Mouse (Mus musculus): ENCODE measurements around the gene Dusp2. TPM values are rescaled to one million over a fixed set of nuclear protein-coding genes. Genes with fewer than 3 reads are reported as not detected.

Dusp2 gene
- polyA plus RNA-seq, 1 experiment from 2014 or later = 6.1 TPM

- 29% methylated on average over 3 of the region's 3 CpGs for WGBS
- no peaks in the 10 kb centered on the region for H3K36me3 ChIP-seq (ENCODE audit: control insufficient read depth, insufficient read depth, low read length)
- H3K9me3 ChIP-seq (ENCODE audit: control insufficient read depth, low read length) = no peaks in the 10 kb centered on the region
- H3K9ac ChIP-seq (ENCODE audit: low read length) = no peak overlapping the region
- ATAC-seq (ENCODE audit: low read depth) = no peak
- H3K4me2 ChIP-seq (ENCODE audit: low read depth, low read length) = no peak overlapping the region
- H3K4me1 ChIP-seq (replicated peaks; ENCODE audit: control insufficient read depth, insufficient read depth, low read length) = no peaks in the 10 kb centered on the region
- no peak overlapping the region for H3K27ac ChIP-seq (ENCODE audit: low read length)
- no peaks in the 10 kb centered on the region for H3K27me3 ChIP-seq (ENCODE audit: control insufficient read depth, insufficient read depth, low read depth, low read length)
- H3K4me3 ChIP-seq (ENCODE audit: low read length) = no peak overlapping the region
Observed at GRCm38 (mm10) chr2:127307179-127307578, 28.8 kb upstream of the Dusp2 start.

- Histone ChIP-seq H3K9me3 (ENCODE audit: control insufficient read depth, low read length) (no peaks in the 10 kb centered on the region), H3K27me3 (ENCODE audit: control insufficient read depth, insufficient read depth, low read depth, low read length) (no peaks in the 10 kb centered on the region), H3K4me3 (ENCODE audit: low read length) (no peak overlapping the region), H3K4me2 (ENCODE audit: low read depth, low read length) (no peak overlapping the region), H3K4me1 (replicated peaks; ENCODE audit: control insufficient read depth, insufficient read depth, low read length) (no peaks in the 10 kb centered on the region), H3K27ac (ENCODE audit: low read length) (no peak overlapping the region), H3K9ac (ENCODE audit: low read length) (no peak overlapping the region), H3K36me3 (ENCODE audit: control insufficient read depth, insufficient read depth, low read length) (no peaks in the 10 kb centered on the region)
- WGBS = 90% methylated on average over 2 of the region's 2 CpGs
- ATAC-seq (ENCODE audit: low read depth) = no peak
Observed at GRCm38 (mm10) chr2:127308660-127309059, 27.3 kb upstream of the Dusp2 start.

- H3K4me1 ChIP-seq (replicated peaks; ENCODE audit: control insufficient read depth, insufficient read depth, low read length) = no peaks in the 10 kb centered on the region
- H3K9ac ChIP-seq (ENCODE audit: low read length) = no peak overlapping the region
- no peak overlapping the region for H3K4me2 ChIP-seq (ENCODE audit: low read depth, low read length)
- H3K27me3 ChIP-seq (ENCODE audit: control insufficient read depth, insufficient read depth, low read depth, low read length) = no peaks in the 10 kb centered on the region
- H3K9me3 ChIP-seq (ENCODE audit: control insufficient read depth, low read length) = no peaks in the 10 kb centered on the region
- H3K4me3 ChIP-seq (ENCODE audit: low read length) = no peak overlapping the region
- no peak for ATAC-seq (ENCODE audit: low read depth)
- no peaks in the 10 kb centered on the region for H3K36me3 ChIP-seq (ENCODE audit: control insufficient read depth, insufficient read depth, low read length)
- WGBS = 39% methylated on average over 2 of the region's 2 CpGs
- no peak overlapping the region for H3K27ac ChIP-seq (ENCODE audit: low read length)
Observed at GRCm38 (mm10) chr2:127310246-127310645, 25.7 kb upstream of the Dusp2 start.

- Histone ChIP-seq H3K4me2 (ENCODE audit: low read depth, low read length) (no peak overlapping the region), H3K4me1 (replicated peaks; ENCODE audit: control insufficient read depth, insufficient read depth, low read length) (no peaks in the 10 kb centered on the region), H3K27me3 (ENCODE audit: control insufficient read depth, insufficient read depth, low read depth, low read length) (no peaks in the 10 kb centered on the region), H3K9ac (ENCODE audit: low read length) (no peak overlapping the region), H3K9me3 (ENCODE audit: control insufficient read depth, low read length) (no peaks in the 10 kb centered on the region), H3K36me3 (ENCODE audit: control insufficient read depth, insufficient read depth, low read length) (no peaks in the 10 kb centered on the region), H3K27ac (ENCODE audit: low read length) (no peak overlapping the region), H3K4me3 (ENCODE audit: low read length) (no peak overlapping the region)
- WGBS = 88% methylated on average over 7 of the region's 7 CpGs
- no peak for ATAC-seq (ENCODE audit: low read depth)
Observed at GRCm38 (mm10) chr2:127310685-127311084, 25.3 kb upstream of the Dusp2 start.

DNA sequence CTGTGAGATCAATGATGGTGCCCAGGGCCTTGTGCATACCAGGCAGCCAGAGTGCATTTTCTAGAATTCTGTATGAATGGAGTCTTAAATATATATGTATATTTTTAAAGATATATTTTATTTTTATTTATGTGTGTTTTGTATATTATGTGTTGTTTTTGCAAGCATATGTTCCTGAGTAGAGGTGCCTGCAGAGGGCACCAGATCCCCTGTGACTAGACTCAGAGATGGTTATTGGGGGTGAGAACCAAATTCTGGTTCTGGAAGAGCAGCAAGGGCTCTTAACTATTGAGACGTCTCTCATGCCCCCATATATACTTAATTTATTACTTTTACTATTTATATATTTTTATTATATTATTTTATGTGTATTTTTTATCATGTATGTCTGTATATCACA lies 24.8 kb upstream of the Dusp2 start:
- no peak overlapping the region for H3K4me2 ChIP-seq (ENCODE audit: low read depth, low read length)
- WGBS = 85% methylated on average over 1 of the region's 1 CpGs
- H3K9ac ChIP-seq (ENCODE audit: low read length) = no peak overlapping the region
- no peak overlapping the region for H3K4me3 ChIP-seq (ENCODE audit: low read length)
- no peak overlapping the region for H3K27ac ChIP-seq (ENCODE audit: low read length)
- no peak for ATAC-seq (ENCODE audit: low read depth)
- H3K4me1 ChIP-seq (replicated peaks; ENCODE audit: control insufficient read depth, insufficient read depth, low read length) = no peaks in the 10 kb centered on the region
- no peaks in the 10 kb centered on the region for H3K36me3 ChIP-seq (ENCODE audit: control insufficient read depth, insufficient read depth, low read length)
- H3K27me3 ChIP-seq (ENCODE audit: control insufficient read depth, insufficient read depth, low read depth, low read length) = no peaks in the 10 kb centered on the region
- H3K9me3 ChIP-seq (ENCODE audit: control insufficient read depth, low read length) = no peaks in the 10 kb centered on the region

DNA sequence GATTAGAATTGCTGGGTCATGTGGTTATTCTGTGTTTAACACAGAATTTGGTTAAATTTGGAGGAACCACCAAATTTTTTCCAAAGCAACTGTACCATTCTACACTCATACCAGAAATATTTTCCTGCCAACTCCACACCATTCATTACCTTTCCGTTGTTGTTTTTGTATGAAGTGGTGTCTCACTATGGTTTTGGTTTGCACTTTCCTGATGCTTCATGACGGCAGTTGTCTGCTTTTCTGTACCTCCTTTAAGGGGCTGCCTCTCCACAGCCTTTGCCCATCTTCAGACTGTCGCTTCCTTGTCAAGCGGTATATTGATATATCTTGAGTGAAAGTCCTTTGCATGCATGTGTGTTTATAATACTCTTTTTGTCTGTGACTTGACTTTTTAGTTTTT lies 23.2 kb upstream of the Dusp2 start:
- no peak overlapping the region for H3K4me3 ChIP-seq (ENCODE audit: low read length)
- H3K27ac ChIP-seq (ENCODE audit: low read length) = no peak overlapping the region
- no peaks in the 10 kb centered on the region for H3K27me3 ChIP-seq (ENCODE audit: control insufficient read depth, insufficient read depth, low read depth, low read length)
- no peaks in the 10 kb centered on the region for H3K9me3 ChIP-seq (ENCODE audit: control insufficient read depth, low read length)
- no peak overlapping the region for H3K4me2 ChIP-seq (ENCODE audit: low read depth, low read length)
- ATAC-seq (ENCODE audit: low read depth) = no peak
- no peaks in the 10 kb centered on the region for H3K4me1 ChIP-seq (replicated peaks; ENCODE audit: control insufficient read depth, insufficient read depth, low read length)
- H3K36me3 ChIP-seq (ENCODE audit: control insufficient read depth, insufficient read depth, low read length) = no peaks in the 10 kb centered on the region
- WGBS = 88% methylated on average over 4 of the region's 4 CpGs
- no peak overlapping the region for H3K9ac ChIP-seq (ENCODE audit: low read length)

DNA sequence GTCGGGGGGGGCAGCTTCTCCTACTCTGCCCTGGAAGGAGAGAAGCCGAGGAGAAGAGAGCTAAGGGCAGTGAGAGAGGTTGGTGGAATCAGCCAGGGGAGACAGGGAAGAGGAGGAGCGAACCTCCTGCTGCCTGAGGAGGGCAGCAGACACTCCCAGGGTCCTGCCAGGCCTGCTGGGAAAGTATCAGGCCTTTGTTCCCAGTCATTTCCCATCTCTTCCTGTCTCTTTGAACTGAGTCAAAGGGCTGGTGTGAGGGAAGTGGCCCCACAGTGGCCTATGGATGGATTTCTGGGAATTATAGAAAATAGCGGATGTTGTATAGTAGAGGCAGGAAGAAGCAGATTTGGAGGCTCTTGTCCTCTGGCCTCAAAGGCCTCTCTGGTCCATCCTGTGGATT lies 22.1 kb upstream of the Dusp2 start:
- Histone ChIP-seq H3K36me3 (ENCODE audit: control insufficient read depth, insufficient read depth, low read length) (no peaks in the 10 kb centered on the region), H3K4me2 (ENCODE audit: low read depth, low read length) (no peak overlapping the region), H3K27me3 (ENCODE audit: control insufficient read depth, insufficient read depth, low read depth, low read length) (no peaks in the 10 kb centered on the region), H3K9ac (ENCODE audit: low read length) (no peak overlapping the region), H3K4me3 (ENCODE audit: low read length) (no peak overlapping the region), H3K9me3 (ENCODE audit: control insufficient read depth, low read length) (no peaks in the 10 kb centered on the region), H3K4me1 (replicated peaks; ENCODE audit: control insufficient read depth, insufficient read depth, low read length) (no peaks in the 10 kb centered on the region), H3K27ac (ENCODE audit: low read length) (peak overlapping the region; percentile 70)
- peak; percentile 74 for ATAC-seq (ENCODE audit: low read depth)
- WGBS = 40% methylated on average over 4 of the region's 4 CpGs

- H3K9ac ChIP-seq (ENCODE audit: low read length) = no peak overlapping the region
- no peaks in the 10 kb centered on the region for H3K9me3 ChIP-seq (ENCODE audit: control insufficient read depth, low read length)
- 45% methylated on average over 6 of the region's 6 CpGs for WGBS
- H3K27me3 ChIP-seq (ENCODE audit: control insufficient read depth, insufficient read depth, low read depth, low read length) = no peaks in the 10 kb centered on the region
- no peaks in the 10 kb centered on the region for H3K36me3 ChIP-seq (ENCODE audit: control insufficient read depth, insufficient read depth, low read length)
- ATAC-seq (ENCODE audit: low read depth) = peak; percentile 53
- no peak overlapping the region for H3K4me3 ChIP-seq (ENCODE audit: low read length)
- H3K27ac ChIP-seq (ENCODE audit: low read length) = peak overlapping the region; percentile 70
- no peaks in the 10 kb centered on the region for H3K4me1 ChIP-seq (replicated peaks; ENCODE audit: control insufficient read depth, insufficient read depth, low read length)
- no peak overlapping the region for H3K4me2 ChIP-seq (ENCODE audit: low read depth, low read length)
Observed at GRCm38 (mm10) chr2:127314467-127315154, 21.3 kb upstream of the Dusp2 start.

- Histone ChIP-seq H3K4me1 (replicated peaks; ENCODE audit: control insufficient read depth, insufficient read depth, low read length) (no peaks in the 10 kb centered on the region), H3K27ac (ENCODE audit: low read length) (no peak overlapping the region), H3K9ac (ENCODE audit: low read length) (no peak overlapping the region), H3K27me3 (ENCODE audit: control insufficient read depth, insufficient read depth, low read depth, low read length) (no peaks in the 10 kb centered on the region), H3K36me3 (ENCODE audit: control insufficient read depth, insufficient read depth, low read length) (no peaks in the 10 kb centered on the region), H3K4me2 (ENCODE audit: low read depth, low read length) (no peak overlapping the region), H3K9me3 (ENCODE audit: control insufficient read depth, low read length) (no peaks in the 10 kb centered on the region), H3K4me3 (ENCODE audit: low read length) (no peak overlapping the region)
- 87% methylated on average over 1 of the region's 1 CpGs for WGBS
- ATAC-seq (ENCODE audit: low read depth) = no peak
Observed at GRCm38 (mm10) chr2:127315155-127315470, 20.8 kb upstream of the Dusp2 start.

GRCm38 (mm10) chr2:127316431-127316830 lies 19.5 kb upstream of the Dusp2 start:
- Histone ChIP-seq H3K9me3 (ENCODE audit: control insufficient read depth, low read length) (no peaks in the 10 kb centered on the region), H3K36me3 (ENCODE audit: control insufficient read depth, insufficient read depth, low read length) (no peaks in the 10 kb centered on the region), H3K27me3 (ENCODE audit: control insufficient read depth, insufficient read depth, low read depth, low read length) (no peaks in the 10 kb centered on the region), H3K27ac (ENCODE audit: low read length) (no peak overlapping the region), H3K4me1 (replicated peaks; ENCODE audit: control insufficient read depth, insufficient read depth, low read length) (no peaks in the 10 kb centered on the region), H3K4me2 (ENCODE audit: low read depth, low read length) (no peak overlapping the region), H3K9ac (ENCODE audit: low read length) (no peak overlapping the region), H3K4me3 (ENCODE audit: low read length) (no peak overlapping the region)
- ATAC-seq (ENCODE audit: low read depth) = no peak
- 59% methylated on average over 5 of the region's 5 CpGs for WGBS

Measured in lung, embryonic 16.5 days (tissue).